Mouse (Mus musculus) spleen, adult 2 months (tissue): ENCODE measurements around the gene Ccr10. TPM values are rescaled to one million over a fixed set of nuclear protein-coding genes. Genes with fewer than 3 reads are reported as not detected.

ENCODE experiments used
- DNase-seq, 2 experiments: peaks; one replicate each; pipeline versions ENCODE4 v3.0.0 to v3.0.0-alpha.2; 2012 to 2021; ENCODE audit warnings: low spot score in 2 of 2, low read depth in 1 of 2
- H3K27ac ChIP-seq: fragments of 200-500 bp; 2 replicates; pipeline ENCODE4 v1.5.1; 2012; ENCODE audit warnings: low read length, inconsistent platforms; ENCODE audit not compliant: insufficient read depth
- H3K27me3 ChIP-seq: fragments of 200-500 bp; 2 replicates; pipeline ENCODE4 v1.6.1; 2012; ENCODE audit warnings: mild to moderate bottlenecking, moderate library complexity, low read length, inconsistent platforms; ENCODE audit not compliant: control insufficient read depth, insufficient read depth
- H3K36me3 ChIP-seq: fragments of 200-500 bp; 2 replicates; pipeline ENCODE4 v1.6.1; 2012; ENCODE audit warnings: mild to moderate bottlenecking, low read length, inconsistent platforms; ENCODE audit not compliant: control insufficient read depth, insufficient read depth
- H3K4me1 ChIP-seq: fragments of 200-500 bp; 2 replicates; pipeline ENCODE4 v1.6.1; 2011; ENCODE audit warnings: inconsistent platforms; ENCODE audit not compliant: control insufficient read depth, insufficient read depth, insufficient read length
- H3K4me3 ChIP-seq: fragments of 200-500 bp; 2 replicates; pipeline ENCODE4 v1.5.1; 2011; ENCODE audit warnings: mild to moderate bottlenecking, inconsistent platforms; ENCODE audit not compliant: insufficient read depth, insufficient read length; ENCODE audit errors: extremely low read depth
- CTCF ChIP-seq: fragments of 200-500 bp; IDR thresholded peaks from 2 replicates; pipeline ENCODE4 v1.5.1; 2011; ENCODE audit warnings: mild to moderate bottlenecking, inconsistent platforms; ENCODE audit not compliant: insufficient read depth, insufficient read length, insufficient replicate concordance; ENCODE audit errors: extremely low read depth
- POLR2A ChIP-seq: fragments of 200-500 bp; IDR thresholded peaks from 2 replicates; pipeline ENCODE4 v1.6.1; 2011; ENCODE audit warnings: low read depth, low read length, inconsistent platforms
- WGBS: fragments of 180-500 bp; shearing (Covaris S2); methylation state at CpG from one replicate; pipeline ENCODE4 v1.1.7; 2018; 5-methylcytosine and 5-hydroxymethylcytosine counted together
- polyA plus RNA-seq: library from polyadenylated mRNA; depleted of rRNA; stranded (reverse); fragments of >200 nt; gene quantifications from 2 replicates; pipeline ENCODE4 v1.2.3, GENCODE M21; 2012

The Ccr10 gene
- polyA plus RNA-seq, 1 experiment: 1.6 TPM

DNA sequence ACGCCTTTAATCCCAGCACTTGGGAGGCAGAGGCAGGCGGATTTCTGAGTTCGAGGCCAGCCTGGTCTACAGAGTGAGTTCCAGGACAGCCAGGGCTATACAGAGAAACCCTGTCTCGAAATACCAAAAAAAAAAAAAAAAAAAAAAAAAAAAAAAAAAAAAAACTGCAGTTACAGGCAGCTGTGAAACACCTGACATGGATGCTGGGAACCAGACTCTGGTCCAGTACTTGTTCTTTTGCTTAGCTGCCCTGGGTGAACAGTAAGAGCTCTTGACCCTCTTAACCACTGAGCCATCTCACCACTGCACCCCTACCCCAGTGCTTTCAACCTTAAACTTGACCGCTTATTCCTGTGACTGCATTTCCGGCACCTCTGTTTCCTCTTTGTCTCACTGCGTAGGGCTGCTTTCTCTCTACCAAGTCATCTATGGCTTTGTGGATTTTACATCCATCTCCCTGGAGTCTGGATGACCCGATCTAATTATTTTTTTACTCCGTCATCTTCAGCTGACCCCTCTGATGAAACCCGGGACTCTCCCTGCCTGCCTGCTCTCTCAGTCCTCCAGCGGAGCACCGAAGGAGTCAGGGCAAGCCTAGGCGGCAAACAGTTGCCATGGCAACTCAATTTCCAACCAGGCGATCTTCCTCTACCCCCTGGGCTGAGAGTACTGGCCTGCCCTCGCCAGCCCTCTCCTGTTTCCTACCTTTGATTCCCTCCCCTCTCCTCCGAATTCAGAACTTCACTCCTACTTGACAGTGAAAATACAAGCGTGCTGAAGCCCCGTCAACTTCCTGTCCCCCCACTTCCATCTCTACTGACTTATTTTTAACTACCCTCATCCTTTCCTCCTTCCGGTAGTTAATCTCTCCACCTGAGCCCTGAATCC, 31.7 kb downstream of the Ccr10 start:
- TF ChIP-seq CTCF (no peak), POLR2A (no peak)
- peak; percentile 45 to 51 for DNase-seq
- Histone ChIP-seq H3K27me3 (0 out of 2 replicates have a peak, but pooled peaks cover 3% of the 10 kb centered on the region), H3K36me3 (no peaks in the 10 kb centered on the region), H3K4me3 (peak overlapping the region; percentile 61), H3K4me1 (no peaks in the 10 kb centered on the region), H3K27ac (peak overlapping the region; percentile 81)
- WGBS: 14% methylated on average over 18 of the region's 19 CpGs

DNA sequence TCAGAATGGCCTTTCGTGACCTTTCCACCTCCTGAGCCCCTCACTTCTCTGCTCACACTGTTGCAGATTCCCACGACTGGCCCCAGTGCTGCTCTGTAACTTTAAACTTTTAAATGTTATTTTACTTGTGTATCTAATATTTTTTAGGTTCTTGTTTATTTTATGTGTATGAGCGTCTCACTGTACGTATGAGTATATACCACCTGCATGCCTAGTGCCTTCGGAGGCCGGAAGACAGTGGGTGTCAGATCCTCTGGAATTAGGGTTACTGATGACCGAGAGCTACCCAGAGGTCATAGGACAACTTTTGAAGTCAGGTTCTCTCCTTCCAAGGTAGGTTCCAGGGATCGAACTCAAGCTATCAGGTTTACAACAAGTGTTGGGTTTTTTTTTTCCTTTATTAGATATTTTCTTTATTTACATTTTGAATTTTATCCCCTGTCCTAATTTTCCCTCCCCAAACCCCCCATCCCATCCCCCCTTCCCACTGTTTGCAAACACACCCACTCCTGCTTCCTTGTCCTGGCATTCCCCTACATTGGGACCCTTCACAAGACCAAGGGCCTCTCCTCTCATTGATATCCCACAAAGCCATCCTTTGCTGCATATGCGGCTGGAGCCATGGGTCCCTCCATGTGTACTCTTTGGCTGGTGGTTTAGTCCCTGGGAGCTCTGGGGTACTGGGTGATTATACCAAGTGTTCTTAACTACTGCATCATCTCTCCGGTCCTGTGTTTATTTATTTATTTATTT, 32.9 kb downstream of the Ccr10 start:
- Histone ChIP-seq H3K4me3 (no peak overlapping the region), H3K27me3 (0 out of 2 replicates have a peak, but pooled peaks cover 3% of the 10 kb centered on the region), H3K4me1 (no peaks in the 10 kb centered on the region), H3K36me3 (no peaks in the 10 kb centered on the region), H3K27ac (no peak overlapping the region)
- 94% methylated on average over 10 of the region's 10 CpGs for WGBS
- no peak for DNase-seq
- TF ChIP-seq POLR2A (no peak), CTCF (no peak)

DNA sequence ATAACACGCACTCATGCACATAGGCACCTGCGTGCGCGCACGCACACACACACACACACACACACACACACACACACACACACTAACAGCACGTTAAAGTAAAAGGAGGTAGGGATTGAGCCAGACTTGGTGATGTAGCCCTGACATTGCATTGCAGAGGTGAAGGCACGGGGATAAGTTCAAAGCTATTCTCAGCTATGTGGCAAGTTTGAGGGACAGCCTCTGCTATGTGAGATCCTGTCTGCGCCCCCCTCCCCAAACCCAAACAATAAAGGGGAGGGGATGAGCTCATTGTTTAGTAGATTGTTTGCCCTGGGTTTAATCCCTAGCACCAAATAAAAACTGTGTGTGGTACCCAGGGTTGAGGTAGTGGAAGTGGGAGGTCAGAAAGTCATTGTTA, 34.2 kb downstream of the Ccr10 start:
- Histone ChIP-seq H3K4me1 (no peaks in the 10 kb centered on the region), H3K27ac (no peak overlapping the region), H3K36me3 (no peaks in the 10 kb centered on the region), H3K27me3 (0 out of 2 replicates have a peak, but pooled peaks cover 3% of the 10 kb centered on the region), H3K4me3 (no peak overlapping the region)
- no peak for DNase-seq
- 90% methylated on average over 8 of the region's 8 CpGs for WGBS
- TF ChIP-seq POLR2A (no peak), CTCF (no peak)

DNA sequence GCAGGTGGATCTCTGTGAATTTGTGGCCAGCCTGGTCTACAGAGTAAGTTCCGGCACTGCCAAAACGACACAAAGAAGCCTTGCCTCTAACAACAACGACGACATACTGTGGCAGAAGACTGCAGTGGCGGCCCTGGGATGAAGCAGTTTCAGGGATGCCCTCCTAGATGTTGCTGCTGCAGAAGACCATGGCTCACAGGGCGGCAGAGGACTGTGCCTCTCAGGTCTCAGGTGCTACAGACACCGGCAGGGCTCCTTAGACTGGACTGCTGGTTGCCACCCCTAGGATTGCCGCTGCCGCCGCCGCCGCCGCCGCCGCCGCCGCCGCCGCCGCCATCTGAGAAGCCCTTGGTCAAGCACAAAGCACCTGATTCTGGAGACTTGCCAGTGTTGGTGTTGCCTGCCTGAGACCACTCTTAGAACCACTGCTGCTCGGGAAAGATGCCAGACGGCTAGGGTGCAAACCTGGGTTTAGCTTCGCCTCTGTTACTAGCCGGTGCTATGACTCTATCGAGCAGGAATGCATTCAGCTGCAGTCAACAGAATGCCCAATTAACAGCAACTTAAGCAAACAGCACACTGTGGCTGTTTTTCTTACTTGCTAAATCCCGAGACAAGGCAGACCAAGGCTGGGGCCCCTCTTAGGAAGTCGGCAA, 35.0 kb downstream of the Ccr10 start:
- Histone ChIP-seq H3K4me3 (peak overlapping the region; percentile 32), H3K36me3 (no peaks in the 10 kb centered on the region), H3K4me1 (no peaks in the 10 kb centered on the region), H3K27ac (no peak overlapping the region), H3K27me3 (0 out of 2 replicates have a peak, but pooled peaks cover 3% of the 10 kb centered on the region)
- 62% methylated on average over 27 of the region's 27 CpGs for WGBS
- TF ChIP-seq CTCF: no peak
- no peak for TF ChIP-seq POLR2A
- DNase-seq: no peak

DNA sequence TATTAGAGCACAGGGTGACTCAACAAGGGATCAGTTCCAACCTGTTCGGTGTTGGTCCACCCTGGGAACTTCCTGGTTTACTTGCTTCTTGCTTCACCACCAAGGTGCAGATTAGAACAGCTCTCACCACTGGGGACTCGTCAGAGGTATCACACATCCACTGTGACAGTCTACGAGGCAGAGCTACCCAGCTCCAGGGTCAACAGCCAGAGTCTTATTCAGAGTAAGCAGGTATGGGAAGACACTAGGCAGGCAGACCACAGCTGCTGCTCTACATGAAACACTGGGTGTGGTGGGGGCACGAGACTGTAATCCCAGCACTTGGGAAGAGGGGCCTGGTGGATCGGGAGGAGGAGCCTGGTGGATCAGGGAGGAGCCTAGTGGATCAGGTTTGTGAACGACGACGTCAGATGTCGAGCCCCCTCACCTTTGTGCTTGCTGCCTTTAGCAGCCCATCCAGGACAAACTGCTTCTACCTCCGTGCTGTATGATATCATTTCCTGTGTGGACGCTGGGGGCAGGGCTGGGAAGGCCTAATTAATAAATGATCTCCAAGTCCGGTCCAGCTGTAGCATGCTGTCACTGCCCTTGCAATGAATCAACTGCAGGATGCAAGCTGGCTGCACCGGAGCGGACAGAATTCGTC, 36.6 kb downstream of the Ccr10 start:
- Histone ChIP-seq H3K36me3 (no peaks in the 10 kb centered on the region), H3K27ac (no peak overlapping the region), H3K4me3 (no peak overlapping the region), H3K27me3 (0 out of 2 replicates have a peak, but pooled peaks cover 3% of the 10 kb centered on the region), H3K4me1 (no peaks in the 10 kb centered on the region)
- TF ChIP-seq CTCF (no peak), POLR2A (no peak)
- 42% methylated on average over 15 of the region's 15 CpGs for WGBS
- no peak for DNase-seq

DNA sequence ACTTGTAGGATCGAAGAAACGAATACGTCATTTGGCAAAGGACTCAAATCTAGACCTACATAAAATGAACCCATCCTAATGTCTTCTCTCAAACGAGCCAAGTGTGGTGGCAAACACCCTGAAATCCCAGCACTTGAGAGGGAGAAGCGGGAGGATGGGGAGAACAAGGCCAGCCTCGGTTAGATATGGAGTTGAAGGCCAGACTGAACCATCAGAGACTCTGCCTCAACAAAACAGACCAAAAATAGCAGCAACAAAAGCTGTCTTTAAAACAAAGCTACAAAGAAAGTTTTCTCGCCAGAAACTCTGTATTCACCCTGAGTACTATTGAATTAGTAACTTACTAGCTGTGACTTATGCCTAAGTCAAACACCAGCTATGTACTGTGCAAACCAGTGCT, 38.2 kb downstream of the Ccr10 start:
- WGBS: 88% methylated on average over 7 of the region's 7 CpGs

More for the DNA sequence above, 38.2 kb downstream of the Ccr10 start:
- H3K4me1 ChIP-seq: no peaks in the 10 kb centered on the region
- 0 out of 2 replicates have a peak, but pooled peaks cover 3% of the 10 kb centered on the region for H3K27me3 ChIP-seq
- no peak overlapping the region for H3K27ac ChIP-seq
- H3K36me3 ChIP-seq: no peaks in the 10 kb centered on the region
- H3K4me3 ChIP-seq: no peak overlapping the region
- DNase-seq: no peak
- TF ChIP-seq CTCF: no peak
- no peak for TF ChIP-seq POLR2A
